Mouse (Mus musculus) brain, embryonic 18.5 days (tissue): ENCODE results near the gene Sel1l3.

ENCODE experiments used
- DNase-seq: peaks from one replicate; pipeline ENCODE4 v3.0.0-alpha.2; 2012; ENCODE audit warnings: low read depth, low spot score

Gene Sel1l3

GRCm38 (mm10) chr5:53212782-53213710, 681 bp downstream of the Sel1l3 start:
- DNase-seq, result no peak

GRCm38 (mm10) chr5:53212087-53212781, 1.5 kb downstream of the Sel1l3 start:
- no peak for DNase-seq

GRCm38 (mm10) chr5:53211241-53211640, 2.5 kb downstream of the Sel1l3 start:
- no peak for DNase-seq

- no peak for DNase-seq
These were observed 3.2 kb downstream of the Sel1l3 start for GRCm38 (mm10) chr5:53210481-53210880.

- no peak for DNase-seq
These were observed 4.0 kb downstream of the Sel1l3 start for GRCm38 (mm10) chr5:53209773-53210172.

- no peak for DNase-seq
These were observed 5.0 kb downstream of the Sel1l3 start for GRCm38 (mm10) chr5:53208731-53209130.

GRCm38 (mm10) chr5:53206575-53206974, 7.2 kb downstream of the Sel1l3 start:
- no peak for DNase-seq

- no peak for DNase-seq
These were observed 11.0 kb downstream of the Sel1l3 start for GRCm38 (mm10) chr5:53202748-53203147.

- DNase-seq, result no peak
These were observed 12.9 kb downstream of the Sel1l3 start for GRCm38 (mm10) chr5:53200825-53201224.

GRCm38 (mm10) chr5:53198408-53198807, 15.3 kb downstream of the Sel1l3 start:
- DNase-seq, result no peak

- no peak for DNase-seq
These were observed 17.2 kb downstream of the Sel1l3 start for GRCm38 (mm10) chr5:53196387-53197088.

GRCm38 (mm10) chr5:53194841-53195240, 18.9 kb downstream of the Sel1l3 start:
- DNase-seq, result no peak

- no peak for DNase-seq
These were observed 19.3 kb downstream of the Sel1l3 start for GRCm38 (mm10) chr5:53194421-53194820.

GRCm38 (mm10) chr5:53193092-53194030, 20.4 kb downstream of the Sel1l3 start:
- DNase-seq, result no peak

GRCm38 (mm10) chr5:53188608-53189007, 25.1 kb downstream of the Sel1l3 start:
- DNase-seq, result no peak

- peak; percentile 30 for DNase-seq
These were observed 26.5 kb downstream of the Sel1l3 start for GRCm38 (mm10) chr5:53187245-53187644.

- DNase-seq, result no peak
These were observed 27.9 kb downstream of the Sel1l3 start for GRCm38 (mm10) chr5:53185803-53186202.

- DNase-seq, result no peak
These were observed 33.8 kb downstream of the Sel1l3 start for GRCm38 (mm10) chr5:53179965-53180364.

- no peak for DNase-seq
These were observed 37.0 kb downstream of the Sel1l3 start for GRCm38 (mm10) chr5:53176703-53177102.

- DNase-seq, result no peak
These were observed 37.7 kb downstream of the Sel1l3 start for GRCm38 (mm10) chr5:53176075-53176474.

- no peak for DNase-seq
These were observed 38.5 kb downstream of the Sel1l3 start for GRCm38 (mm10) chr5:53175195-53175594.
